Mouse (Mus musculus): Measurements from ENCODE around the gene Slc4a4. TPM values are rescaled to one million over a fixed set of nuclear protein-coding genes. Genes with fewer than 3 reads are reported as not detected.

Gene Slc4a4
- total RNA-seq, 1 experiment from 2014 or later, result 30.5 TPM

DNA sequence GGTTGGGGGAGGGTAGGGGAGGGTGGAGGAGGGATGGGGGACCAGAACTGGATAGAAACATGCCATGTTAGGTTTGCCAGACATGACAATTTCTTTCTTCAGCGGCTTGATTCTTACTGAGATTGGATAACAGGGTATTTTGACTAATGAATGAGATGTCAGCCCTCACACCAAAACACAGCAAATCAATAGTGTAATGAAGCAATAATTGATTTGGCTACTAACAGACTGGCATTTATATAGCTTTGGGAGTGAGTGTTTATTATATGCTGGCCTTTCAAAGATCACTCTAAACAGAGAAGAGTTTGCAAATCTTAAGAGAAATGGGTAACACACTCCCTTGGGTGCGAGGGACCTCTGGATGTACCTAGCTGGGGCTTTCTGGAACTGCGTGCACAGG lies 30.6 kb downstream of the Slc4a4 start:
- no peak for DNase-seq

DNA sequence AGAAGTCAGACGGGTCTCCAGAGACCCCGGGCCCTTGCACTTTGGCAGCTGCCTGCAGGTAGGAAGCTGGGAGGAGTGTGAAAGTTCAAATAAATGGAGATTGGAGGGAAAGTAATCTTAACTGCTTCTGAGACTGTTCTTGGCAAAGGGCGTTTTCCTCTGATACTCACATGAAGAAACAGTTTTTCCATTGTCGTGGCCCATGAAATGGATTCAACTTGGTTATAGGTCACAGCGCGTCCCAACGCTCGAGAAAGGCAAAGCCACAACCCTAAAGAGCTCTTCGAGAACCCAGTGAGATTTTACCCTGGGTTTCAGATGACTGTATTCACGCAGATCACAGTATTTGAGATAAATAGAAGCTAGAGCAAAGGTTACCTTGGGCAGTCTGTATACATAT lies 31.0 kb downstream of the Slc4a4 start:
- no peak for DNase-seq

DNA sequence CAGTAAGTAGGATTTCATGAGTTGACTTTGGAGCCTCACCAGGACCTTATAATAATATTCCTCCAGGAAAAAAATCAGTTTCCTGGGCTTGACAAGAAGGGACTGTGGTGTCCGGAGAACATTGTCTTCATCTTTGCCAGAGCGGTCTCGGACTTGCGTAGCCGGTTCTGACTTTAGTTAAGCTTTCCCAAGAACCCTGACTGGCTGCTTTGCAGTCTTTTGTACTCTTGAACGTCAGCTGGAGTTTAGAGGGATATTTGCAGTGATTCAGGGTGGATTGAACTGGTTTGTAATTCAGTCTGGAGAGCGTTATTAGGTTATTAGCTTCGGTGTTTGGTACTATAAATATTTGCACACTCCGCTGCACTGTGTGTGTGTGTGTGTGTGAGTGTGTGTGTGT lies 31.9 kb downstream of the Slc4a4 start:
- DNase-seq, result no peak

DNA sequence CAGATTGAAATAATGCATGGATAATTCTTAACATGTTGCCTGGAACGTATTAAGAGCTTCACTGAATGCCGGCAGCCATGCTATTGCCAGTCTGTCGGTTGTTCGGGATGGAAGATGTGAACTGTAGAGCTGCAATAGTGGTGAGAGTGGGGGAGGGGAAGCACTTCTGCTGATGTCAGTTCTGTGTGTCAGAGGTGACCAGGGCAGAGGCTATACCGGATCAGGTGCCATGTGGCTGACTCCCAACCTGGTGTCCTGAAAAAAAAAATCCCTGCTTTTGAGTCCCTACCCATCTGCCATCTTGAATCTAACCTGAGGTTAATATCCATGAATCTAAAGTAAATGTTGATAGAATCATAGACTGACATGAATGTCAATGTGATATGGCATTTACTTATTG lies 39.0 kb downstream of the Slc4a4 start:
- no peak for DNase-seq

DNA sequence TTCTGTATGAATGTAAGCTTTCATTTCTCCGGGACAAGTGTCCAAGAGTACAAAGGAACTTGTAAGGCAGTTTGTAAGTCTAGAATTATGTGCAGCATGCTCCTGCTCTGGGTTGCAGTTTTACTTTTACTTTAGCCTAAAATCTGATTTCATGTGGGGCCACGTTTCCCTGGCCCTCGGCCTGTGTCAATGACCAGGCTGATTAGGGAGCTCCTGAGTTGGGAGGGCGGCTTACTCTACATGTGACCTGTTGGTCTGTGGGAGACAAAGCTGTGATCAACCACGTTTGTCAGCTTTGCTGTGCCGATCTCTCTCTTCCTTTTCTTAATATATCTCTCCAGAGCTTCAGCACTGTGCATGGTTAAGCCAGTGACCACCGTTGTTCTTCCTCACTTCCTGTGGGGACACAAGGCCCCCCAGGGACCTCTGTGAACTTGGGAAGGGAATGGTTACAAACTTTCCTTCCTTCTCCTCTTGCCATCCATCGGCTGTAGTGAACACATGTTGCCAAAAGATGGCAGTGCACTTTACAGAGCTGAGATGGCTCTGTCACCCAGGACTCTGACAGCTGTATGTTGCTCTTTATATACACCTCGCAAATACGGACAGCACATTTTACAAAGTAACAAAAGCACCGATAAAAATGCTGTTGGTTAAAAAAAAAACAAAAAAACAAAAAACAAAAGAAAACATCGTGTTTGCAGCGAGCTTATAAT lies 41.7 kb downstream of the Slc4a4 start:
- DNase-seq, result peak; percentile 16

DNA sequence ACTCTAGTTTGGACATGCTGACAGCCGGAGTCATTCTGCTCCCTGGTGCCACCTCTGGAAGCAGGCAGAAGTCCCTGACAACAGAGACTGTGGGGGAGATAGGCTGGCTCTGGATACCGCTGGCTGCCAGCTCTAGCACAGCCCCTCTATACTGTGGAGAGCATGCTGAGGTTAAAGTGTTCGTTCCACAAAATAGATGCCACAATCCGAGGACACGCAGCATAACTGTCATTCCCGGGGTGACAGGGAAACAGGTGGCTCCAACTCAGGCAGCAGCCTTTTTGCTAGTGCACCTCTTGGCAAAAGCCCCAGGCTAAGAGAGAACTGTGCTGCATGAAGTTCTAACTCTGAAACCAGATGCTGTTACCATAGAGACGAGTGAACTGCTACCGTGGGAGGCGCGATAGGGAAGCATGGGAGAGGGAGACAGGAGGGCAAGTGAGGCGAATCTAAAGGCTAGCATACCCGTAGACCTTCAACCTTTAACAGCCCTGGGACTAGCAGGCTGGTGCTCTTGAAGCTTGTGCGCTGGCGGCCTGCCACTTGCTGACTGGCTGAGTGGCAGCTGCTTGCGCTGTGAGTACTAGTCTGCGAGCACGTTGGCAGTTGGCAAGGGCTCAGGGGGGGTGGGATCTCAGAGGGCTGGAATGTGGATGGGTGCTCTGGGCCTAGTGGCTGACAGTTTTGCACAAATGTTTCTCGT lies 42.9 kb downstream of the Slc4a4 start:
- peak; percentile 75 for DNase-seq

DNA sequence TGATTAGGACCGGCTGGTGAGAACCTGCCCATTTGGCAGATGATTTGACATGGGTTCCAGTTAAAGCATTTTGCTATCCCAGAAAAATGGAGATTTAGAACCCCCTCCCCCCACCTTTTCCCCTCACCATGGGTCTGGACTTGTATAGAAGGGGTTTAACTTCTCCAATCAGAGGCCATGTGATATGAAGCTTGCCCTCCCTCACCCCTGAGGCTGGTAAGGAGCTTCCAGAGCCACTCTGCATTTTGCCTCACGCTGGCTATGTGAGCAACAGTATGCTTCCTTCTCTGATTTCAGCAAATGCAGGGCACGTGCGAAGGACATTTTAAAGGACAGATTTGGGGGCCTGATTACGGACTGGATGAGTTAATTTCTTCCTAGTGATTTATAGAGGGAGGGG lies 43.5 kb downstream of the Slc4a4 start:
- DNase-seq, result no peak

DNA sequence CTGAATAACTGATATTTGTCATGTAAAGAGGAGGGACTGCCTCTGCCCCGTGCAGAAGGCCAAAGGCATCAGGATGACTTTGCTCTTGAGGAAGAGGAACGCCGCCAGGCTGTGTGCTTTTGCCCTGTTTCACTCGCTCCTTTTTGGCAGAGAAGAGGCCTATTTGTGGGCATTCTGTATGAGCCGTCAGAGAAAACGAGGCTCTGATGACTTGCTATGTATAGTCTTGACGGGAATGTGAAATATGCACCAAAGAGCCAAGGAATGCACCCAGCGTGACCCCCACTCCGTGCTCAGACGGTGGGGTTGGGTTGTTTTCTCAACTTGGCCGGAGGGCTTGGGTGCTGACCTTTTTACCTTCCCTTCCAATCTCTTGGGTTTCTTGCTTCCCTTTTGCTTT lies 44.0 kb downstream of the Slc4a4 start:
- DNase-seq, result no peak

DNA sequence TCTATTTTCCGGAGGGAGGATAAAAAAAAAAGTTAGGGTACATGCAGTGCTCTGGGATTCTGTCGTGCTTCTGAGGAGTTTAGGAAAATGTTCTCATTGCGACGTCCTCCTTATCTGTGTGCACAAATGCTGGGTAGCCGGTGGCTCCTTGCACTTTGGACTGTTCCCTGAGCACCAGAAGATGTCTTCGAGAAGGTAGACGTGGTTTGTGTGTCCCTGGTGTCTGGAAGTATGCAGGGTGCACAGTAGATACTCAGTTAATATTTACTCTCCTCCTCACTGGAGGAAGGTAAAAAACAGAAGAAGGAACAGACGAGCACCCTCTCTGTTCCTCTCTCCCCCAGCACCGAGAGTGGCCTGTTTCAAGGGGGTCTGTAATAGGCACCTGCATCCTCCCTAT lies 44.6 kb downstream of the Slc4a4 start:
- DNase-seq, result no peak

DNA sequence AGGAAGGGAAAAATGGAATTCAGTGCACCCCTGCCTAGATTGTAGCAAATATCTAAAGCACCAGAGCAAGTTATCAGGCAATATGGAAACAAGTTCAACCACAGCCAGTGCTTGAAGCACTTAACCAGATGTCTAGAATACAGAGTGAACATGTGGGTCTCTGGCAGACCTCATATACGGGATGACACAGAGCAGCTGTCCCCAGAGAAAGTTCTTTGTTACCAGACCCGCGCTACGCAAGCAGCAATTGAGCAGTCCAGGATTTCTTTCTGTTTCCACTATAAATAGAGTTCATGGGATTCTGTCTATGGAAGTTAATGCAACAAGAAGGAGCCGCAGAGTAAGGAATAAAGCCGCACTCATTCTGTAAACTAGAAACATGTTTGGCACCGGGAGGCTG lies 46.8 kb downstream of the Slc4a4 start:
- DNase-seq, result no peak

DNA sequence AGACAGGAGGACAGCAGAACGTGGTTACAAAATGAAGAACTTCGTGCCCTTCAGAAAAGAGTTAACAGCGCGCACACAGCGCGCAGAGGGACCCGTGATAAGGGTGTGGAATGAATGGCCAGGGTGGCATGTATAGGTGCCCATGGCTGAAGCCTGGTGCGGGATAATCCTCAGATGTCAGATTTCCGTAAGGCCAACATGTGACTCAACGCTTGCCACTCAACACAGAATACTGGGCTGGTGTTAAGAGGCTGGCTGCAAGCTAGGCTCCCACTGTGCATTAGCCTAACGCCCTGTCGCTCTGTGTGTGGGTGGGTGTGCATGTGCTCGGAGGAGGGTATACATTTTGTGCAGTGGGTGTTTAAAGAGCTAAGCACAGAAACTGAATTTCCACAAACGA lies 47.3 kb downstream of the Slc4a4 start:
- no peak for DNase-seq

DNA sequence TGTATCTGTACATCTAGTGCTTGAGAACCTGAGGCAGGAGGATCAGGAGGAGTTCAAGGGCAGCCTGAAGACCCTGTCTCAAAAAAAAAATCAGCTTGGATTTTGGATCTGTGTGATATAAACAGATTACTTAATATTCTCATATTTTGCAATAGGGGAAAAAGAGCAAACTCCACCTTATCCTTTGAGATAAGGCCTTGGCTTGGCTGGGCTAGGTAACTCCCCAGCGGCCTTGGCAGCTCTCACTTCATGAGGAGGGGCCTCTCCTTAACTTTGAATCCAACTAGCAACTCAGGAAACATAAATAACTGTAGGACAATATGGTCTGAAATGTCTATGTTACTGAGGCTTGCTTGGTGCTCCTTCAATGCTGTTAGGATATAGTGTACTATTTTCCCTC lies 51.6 kb downstream of the Slc4a4 start:
- no peak for DNase-seq

DNA sequence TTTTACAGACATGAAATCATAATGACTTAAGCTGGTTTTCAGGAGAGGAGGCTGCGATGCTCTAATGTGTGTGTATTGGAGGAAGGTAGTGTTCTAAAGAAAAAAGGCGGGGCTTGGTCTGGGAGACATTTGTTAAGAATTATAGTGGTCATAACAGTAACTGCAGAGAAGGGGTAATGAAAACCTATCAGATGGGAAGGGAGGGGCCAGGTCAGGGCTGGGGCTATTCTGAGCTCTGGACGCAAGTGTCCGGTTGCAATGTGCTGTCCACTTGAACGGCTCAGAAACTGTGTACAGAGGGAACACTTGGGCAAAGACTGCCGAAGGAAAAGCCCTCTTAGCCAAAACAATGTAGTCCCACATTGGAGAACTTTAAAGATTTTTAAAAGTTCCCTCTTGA lies 52.5 kb downstream of the Slc4a4 start:
- no peak for DNase-seq

DNA sequence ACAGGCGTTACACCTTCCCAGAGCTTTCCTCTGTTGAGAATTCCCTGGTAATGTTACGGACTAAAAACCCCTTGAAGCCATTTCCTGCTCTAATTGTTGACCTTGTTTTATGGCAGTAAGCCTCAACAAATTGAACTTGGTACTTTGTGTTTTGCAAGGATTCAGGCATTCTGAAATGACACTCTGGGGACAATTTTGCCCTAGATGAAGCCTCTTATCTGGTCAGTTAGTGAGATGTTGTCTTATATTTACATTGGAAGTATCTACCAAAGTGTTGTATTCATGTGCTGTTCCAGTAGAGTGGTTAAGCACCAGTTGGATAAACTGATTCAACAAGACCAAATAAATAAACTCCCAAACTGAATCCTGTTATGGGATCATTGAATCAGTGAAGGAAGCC lies 53.2 kb downstream of the Slc4a4 start:
- DNase-seq, result no peak

DNA sequence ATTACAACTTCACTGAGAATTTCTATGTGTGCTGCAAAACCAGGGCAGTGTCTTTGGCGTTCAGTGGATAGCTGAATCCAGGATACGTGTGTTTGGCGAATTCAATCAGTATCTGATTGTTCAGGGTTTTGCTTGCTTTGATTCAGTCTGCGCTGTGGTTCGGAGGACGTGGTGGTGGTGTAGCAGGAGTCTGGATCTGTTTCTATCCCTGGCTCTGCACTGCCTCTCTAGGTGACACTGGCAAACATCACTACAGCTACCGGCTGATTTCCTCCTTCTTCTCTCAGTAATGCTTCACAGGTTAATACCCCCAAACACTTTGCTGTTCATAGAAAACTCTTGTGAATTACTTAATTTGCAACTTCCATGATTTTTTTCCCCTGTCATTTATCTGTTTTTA lies 55.3 kb downstream of the Slc4a4 start:
- DNase-seq, result no peak

DNA sequence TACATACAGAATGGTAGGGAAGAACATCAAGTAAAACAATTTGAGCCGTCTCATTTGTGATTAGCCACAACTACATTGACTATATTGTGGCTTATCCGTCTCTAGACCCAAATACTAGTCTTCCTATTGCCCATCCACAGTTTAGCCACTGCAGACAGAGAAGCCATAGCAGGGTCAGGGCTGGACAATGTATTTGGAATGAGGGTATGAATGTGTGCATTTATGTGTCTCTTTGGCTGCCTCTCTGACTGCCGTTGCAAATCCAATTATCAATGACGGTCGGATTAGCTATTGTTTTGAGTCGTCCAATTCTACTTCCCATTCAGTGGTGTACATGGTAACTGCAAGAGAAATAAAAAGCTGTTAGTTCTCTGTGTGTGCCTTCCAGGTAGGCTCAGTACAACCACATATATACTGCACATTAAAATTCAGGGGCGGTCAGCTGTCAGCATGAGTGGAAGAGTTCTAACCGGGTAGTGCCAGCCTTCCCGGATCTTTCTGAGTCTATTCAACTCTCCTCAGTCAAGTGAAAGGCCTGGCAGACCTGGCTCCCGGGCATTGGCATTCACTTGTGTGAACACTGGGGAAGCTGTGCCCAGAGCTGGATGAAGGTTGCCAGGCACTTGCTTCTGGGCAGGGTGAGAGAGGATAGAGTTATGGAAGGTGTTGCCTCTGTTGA lies 59.2 kb downstream of the Slc4a4 start:
- DNase-seq, result peak; percentile 10

DNA sequence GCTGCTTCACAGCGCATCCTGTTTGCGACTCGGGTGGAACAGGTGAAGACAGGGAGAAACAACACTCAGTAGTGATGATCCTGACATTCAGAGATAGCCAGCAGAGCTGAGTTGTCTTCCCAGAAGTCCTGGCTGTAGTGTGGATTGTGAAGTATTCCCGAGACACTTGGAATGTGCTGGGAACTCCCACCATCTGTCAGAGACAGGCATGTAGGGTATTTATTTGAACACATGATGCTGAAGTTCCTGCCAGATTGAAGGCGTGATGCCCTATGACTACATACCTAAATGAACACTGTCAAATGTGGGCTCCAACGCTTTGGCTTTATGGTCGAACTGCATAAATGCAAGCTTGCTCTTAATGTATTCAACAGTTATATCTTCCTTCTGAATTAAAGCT lies 63.7 kb downstream of the Slc4a4 start:
- no peak for DNase-seq

DNA sequence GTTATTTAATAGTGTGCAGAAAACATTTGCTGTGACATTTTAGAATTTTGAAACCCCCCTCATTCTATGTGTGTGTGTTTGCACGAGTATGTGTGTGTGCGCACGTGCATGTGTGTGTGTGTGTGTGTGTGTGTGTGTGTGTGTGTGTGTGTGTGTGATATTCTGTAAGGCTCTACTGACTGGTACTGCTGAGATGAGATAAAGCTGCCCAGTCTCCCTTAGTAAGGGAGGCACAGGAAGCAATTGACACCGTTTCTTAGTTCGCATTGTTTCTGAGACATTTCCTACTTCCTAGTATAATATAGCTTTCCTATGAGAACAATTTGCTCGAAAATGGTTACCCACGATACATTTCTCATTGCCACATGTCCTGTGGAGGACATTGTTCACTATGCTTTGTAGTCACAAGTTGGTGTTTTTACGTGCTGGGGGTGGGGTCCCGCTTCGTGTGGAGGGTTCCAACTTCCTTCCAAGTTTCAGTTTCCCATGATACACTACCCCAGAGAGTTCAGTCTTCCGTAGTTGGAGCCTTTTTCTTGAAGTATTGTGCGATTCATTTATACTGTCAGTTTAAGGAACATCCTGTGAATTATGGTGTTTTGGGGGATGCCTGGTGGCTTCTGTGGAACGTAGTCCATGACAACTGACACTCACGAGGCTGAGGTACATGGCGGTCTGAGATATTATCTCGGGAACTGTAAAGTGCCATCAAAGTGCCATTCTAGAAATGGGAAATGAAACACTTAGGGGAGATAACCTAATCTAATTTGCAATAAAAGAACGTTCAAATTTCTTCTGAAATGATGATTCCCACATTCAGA lies 66.3 kb downstream of the Slc4a4 start:
- no peak for DNase-seq

DNA sequence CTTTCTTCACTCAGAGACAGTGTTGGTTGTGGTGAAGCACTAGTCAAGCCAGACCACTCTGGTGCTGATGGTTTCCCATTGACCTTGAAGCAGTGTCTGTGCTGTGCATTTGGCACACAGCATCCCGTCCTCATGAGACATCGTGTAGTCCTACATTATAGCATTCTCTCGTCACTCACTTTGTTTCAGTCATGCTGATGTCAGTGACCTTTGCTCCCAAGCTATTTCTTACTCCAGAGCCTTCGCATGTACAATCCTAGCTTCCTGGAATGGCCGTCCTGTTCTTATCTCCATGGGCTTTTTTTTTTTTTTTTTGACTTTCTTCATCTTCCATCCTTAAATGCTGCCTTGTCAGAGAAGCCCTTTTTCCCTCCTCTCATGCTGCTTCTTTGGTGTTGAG lies 71.1 kb downstream of the Slc4a4 start:
- DNase-seq, result no peak

DNA sequence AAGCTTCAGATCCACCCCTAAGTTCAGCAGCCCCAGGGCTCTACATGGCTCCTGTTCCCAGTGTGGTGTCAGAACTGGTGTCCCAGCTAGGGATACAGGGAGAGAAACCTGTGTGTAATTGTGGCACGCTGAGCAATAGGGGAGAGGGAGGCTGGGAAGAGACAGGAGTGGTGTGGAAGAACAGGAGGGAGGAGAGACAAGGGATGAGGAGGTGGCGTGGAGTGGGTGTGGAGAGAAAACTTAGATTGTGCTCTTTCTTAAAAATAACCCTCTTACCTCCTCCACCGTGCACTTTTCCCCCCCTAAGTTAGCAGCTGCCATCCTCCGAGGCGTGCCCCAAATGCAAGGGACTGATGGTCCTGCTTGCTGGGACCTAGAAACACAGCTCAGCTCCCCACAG lies 72.3 kb downstream of the Slc4a4 start:
- no peak for DNase-seq

DNA sequence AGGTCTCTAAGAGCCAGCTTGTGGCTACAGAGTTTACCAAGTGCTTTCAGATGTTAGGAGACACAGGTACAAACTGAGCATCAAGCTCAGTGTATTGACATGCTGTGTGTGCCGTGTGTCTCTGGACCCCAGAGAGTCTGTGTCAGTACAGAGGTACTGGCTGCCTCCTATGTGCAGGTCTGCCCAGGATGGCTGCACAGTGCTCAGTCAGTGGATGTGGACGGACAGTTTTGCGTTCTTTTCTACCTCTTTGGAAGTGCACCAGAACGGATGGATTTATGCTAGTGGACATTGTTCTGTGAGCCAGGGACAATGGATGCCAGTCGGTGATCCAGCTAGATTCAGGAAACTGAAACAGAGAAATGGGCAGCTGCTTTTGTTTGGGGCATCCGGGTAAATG lies 72.8 kb downstream of the Slc4a4 start:
- DNase-seq, result no peak

DNA sequence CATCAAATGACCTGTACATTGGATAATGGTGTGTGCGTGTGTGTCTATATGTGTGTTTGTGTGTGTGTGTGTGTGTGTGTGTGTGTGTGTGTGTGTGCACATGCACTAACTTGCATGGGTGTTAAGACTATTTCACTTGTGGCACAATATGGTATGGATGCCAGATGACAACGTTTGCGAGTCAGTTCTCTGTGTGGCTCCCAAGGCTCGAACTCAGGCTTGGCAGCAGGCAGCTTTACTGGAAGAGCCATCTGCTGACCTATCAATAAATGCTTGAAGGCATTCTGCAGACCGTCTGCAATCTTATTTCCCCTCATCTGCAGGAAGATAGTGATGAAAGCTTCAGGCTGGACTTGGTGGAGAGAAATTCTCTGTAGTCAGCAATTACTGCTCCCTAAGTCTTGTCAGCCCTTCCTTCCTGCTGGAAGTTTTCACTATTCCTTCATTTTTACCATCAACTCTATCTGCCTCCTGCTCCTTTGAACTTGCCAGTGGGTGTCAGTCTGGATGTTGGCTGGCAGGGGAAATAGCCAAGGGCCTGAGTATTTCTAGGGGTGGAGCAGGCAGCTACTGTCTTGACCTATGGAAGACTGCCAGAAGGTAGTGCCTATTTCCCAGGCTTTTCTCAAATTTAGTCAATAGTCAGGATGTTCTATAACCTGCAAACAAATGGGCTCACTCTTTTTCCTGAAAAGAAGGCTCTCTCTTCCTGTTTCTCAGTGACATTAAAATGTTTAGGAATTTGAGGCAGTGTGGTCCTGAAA lies 73.9 kb downstream of the Slc4a4 start:
- no peak for DNase-seq

Measured in adrenal gland, postnatal 25 days (tissue).